22 mouse cellular contexts compared by ENCODE assay signal in the genomic region with DNA sequence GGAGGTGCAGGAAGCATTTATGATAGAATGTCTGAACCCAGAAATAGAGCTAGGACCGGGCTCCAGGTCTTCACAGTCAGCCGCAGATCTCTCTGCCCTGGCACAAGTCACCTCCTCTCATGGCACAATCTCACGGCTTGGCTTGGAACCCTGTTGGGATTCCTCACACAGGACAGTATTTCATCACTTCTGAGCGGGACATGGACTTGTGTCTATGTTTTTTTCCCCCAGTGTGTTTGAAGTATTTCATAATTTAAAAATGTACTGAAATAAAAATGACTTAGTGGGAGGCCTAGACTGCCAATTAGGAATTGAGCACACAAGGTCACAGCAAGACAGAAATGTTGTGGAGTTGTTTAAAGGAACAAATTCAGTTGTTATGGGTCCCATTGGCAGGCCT. TPM values are rescaled to one million over a fixed set of nuclear protein-coding genes. Genes with fewer than 3 reads are reported as not detected.
DNase-seq lines count a peak whose midpoint lies in the region; ATAC-seq and TF ChIP-seq lines count a peak whose summit lies in the region.
"Had no signal": no experiment of that assay in that cellular context is flagged by ENCODE, and none has a peak within 500 bp of the region (broad histone marks: within the 10 kb centered on the region; RNA-seq: fewer than 3 reads in every experiment).

No protein-coding gene starts in this region.

- H3K9me3 ChIP-seq in lung, postnatal 0 days (ENCODE audit: low read length) = no peaks in the 10 kb centered on the region
- H3K9me3 ChIP-seq in intestine, postnatal 0 days (ENCODE audit: control insufficient read depth) = no peaks in the 10 kb centered on the region
- H3K9me3 ChIP-seq: forebrain, embryonic 15.5 days; heart, embryonic 13.5 days; kidney, embryonic 15.5 days; limb, embryonic 13.5 days had no signal

- no peak overlapping the region for H3K4me2 ChIP-seq in lung, postnatal 0 days (replicated peaks; ENCODE audit: low read depth, low read length)
- H3K4me2 ChIP-seq in intestine, postnatal 0 days (replicated peaks; ENCODE audit: low read depth) = no peak overlapping the region
- H3K4me2 ChIP-seq: forebrain, embryonic 15.5 days; heart, embryonic 13.5 days; kidney, embryonic 15.5 days; limb, embryonic 13.5 days had no signal

- H3K9ac ChIP-seq in lung, postnatal 0 days (replicated peaks; ENCODE audit: low read depth) = no peak overlapping the region
- H3K9ac ChIP-seq in intestine, postnatal 0 days (ENCODE audit: low read depth, low read length) = no peak overlapping the region
- H3K9ac ChIP-seq: forebrain, embryonic 15.5 days; heart, embryonic 13.5 days; kidney, embryonic 15.5 days; limb, embryonic 13.5 days had no signal

- no peaks in the 10 kb centered on the region for H3K27me3 ChIP-seq in lung, postnatal 0 days (replicated peaks; ENCODE audit: insufficient read depth, low read length)
- no peaks in the 10 kb centered on the region for H3K27me3 ChIP-seq in intestine, postnatal 0 days (replicated peaks; ENCODE audit: control insufficient read depth, insufficient read depth, low read length)
- H3K27me3 ChIP-seq: forebrain, embryonic 15.5 days; heart, embryonic 13.5 days; kidney, embryonic 15.5 days; limb, embryonic 13.5 days; megakaryocyte, embryonic 14.5 days had no signal

- TF ChIP-seq EP300 in lung, postnatal 0 days (IDR thresholded peaks at IDR 0.05) = peak; percentile 76

- intact Hi-C loops in heart, postnatal 10 days (cut with DNase I) = no loop called here

- no peaks in the 10 kb centered on the region for H3K36me3 ChIP-seq in lung, postnatal 0 days (ENCODE audit: insufficient read depth, low read length)
- no peaks in the 10 kb centered on the region for H3K36me3 ChIP-seq in intestine, postnatal 0 days (ENCODE audit: control insufficient read depth, insufficient read depth)
- H3K36me3 ChIP-seq: embryonic facial prominence, embryonic 10.5 days; forebrain, embryonic 15.5 days; heart, embryonic 13.5 days; kidney, embryonic 15.5 days; limb, embryonic 13.5 days had no signal

- no peak overlapping the region for H3K27ac ChIP-seq in lung, postnatal 0 days (ENCODE audit: low read length)
- H3K27ac ChIP-seq in intestine, postnatal 0 days (ENCODE audit: low read depth, low read length) = no peak overlapping the region
- H3K27ac ChIP-seq: embryonic facial prominence, embryonic 10.5 days; forebrain, embryonic 15.5 days; heart, embryonic 13.5 days; kidney, embryonic 15.5 days; limb, embryonic 13.5 days had no signal

- H3K4me3 ChIP-seq in lung, adult 2 months (replicated peaks; ENCODE audit: extremely low read depth, low read depth, low read length) = no peak overlapping the region
- no peak overlapping the region for H3K4me3 ChIP-seq in lung, postnatal 0 days (ENCODE audit: low read depth, low read length)
- no peak overlapping the region for H3K4me3 ChIP-seq in intestine, postnatal 0 days (ENCODE audit: low read depth, low read length)
- H3K4me3 ChIP-seq: embryonic facial prominence, embryonic 10.5 days; forebrain, embryonic 15.5 days; heart, embryonic 13.5 days; kidney, embryonic 15.5 days; limb, embryonic 13.5 days; megakaryocyte, embryonic 14.5 days had no signal

- no peaks in the 10 kb centered on the region for H3K4me1 ChIP-seq in lung, adult 2 months (ENCODE audit: control insufficient read depth, insufficient read depth, low read length)
- no peaks in the 10 kb centered on the region for H3K4me1 ChIP-seq in lung, postnatal 0 days (ENCODE audit: insufficient read depth, low read depth, low read length)
- H3K4me1 ChIP-seq in intestine, postnatal 0 days (replicated peaks; ENCODE audit: control insufficient read depth, insufficient read depth, low read length) = no peaks in the 10 kb centered on the region
- H3K4me1 ChIP-seq: embryonic facial prominence, embryonic 10.5 days; forebrain, embryonic 15.5 days; heart, embryonic 13.5 days; kidney, embryonic 15.5 days; limb, embryonic 13.5 days; megakaryocyte, embryonic 14.5 days had no signal

- whole genome bisulfite sequencing in lung, adult 2 months = 70% methylated on average over 4 of the region's 4 CpGs
- WGBS in lung, postnatal 0 days = 62% methylated on average over 4 of the region's 4 CpGs
- WGBS in intestine, postnatal 0 days = 88% methylated on average over 4 of the region's 4 CpGs

- no peak for TF ChIP-seq CTCF in lung, adult 2 months (IDR thresholded peaks at IDR 0.05; ENCODE audit: insufficient read depth, low read length)
- no peak for TF ChIP-seq CTCF in lung, postnatal 0 days (IDR thresholded peaks at IDR 0.05)
- TF ChIP-seq CTCF in intestine, postnatal 0 days (IDR thresholded peaks at IDR 0.05; ENCODE audit: low read depth) = no peak

- DNase-seq in heart, adult 11 months = peak; percentile 92
- DNase-seq in heart, postnatal 10 days = no peak
- DNase-seq in lung, adult 18-20 months = peak; percentile 27 to 42
- DNase-seq in lung, adult 2 months = no peak
- peak; percentile 84 for DNase-seq in lung, postnatal 0 days (ENCODE audit: low spot score)
- DNase-seq in urinary bladder, postnatal 14 days (ENCODE audit: low spot score) = no peak
- DNase-seq: cerebellum, adult 18-20 months; cerebellum, postnatal 36 days; retina, postnatal 1 day; thymus, postnatal 4 days had no signal

- peak; percentile 83 for ATAC-seq in lung, postnatal 0 days
- ATAC-seq in intestine, postnatal 0 days = no peak
- ATAC-seq: forebrain, embryonic 15.5 days; midbrain, embryonic 16.5 days had no signal

- TF ChIP-seq POLR2A in lung, adult 2 months (IDR thresholded peaks at IDR 0.05; ENCODE audit: borderline replicate concordance, extremely low read depth, low read depth, low read length) = no peak

RNA-seq across cellular contexts. Expression of a gene that starts 15.3 kb away (rescaled TPM):
- not detected for total RNA-seq in heart, postnatal 10 days (2021)
- polyA plus RNA-seq in lung, adult 2 months (2012; rRNA removed) = not detected in 2 replicates
- not detected in 2 replicates for polyA plus RNA-seq in lung, postnatal 0 days (2015; fragmentation: Nextera tagmentation; extraction: Ambion mirVana)
- not detected in 2 replicates for polyA plus RNA-seq in intestine, postnatal 0 days (2015; fragmentation: Nextera tagmentation; extraction: Ambion mirVana)
- total RNA-seq: hematopoietic stem cell, adult 5-6 weeks had no signal
- polyA plus RNA-seq: C2C12; embryonic facial prominence, embryonic 10.5 days; heart, embryonic 13.5 days; kidney, embryonic 15.5 days; limb, embryonic 13.5 days; liver, embryonic 16.5 days; small intestine, adult 2 months had no signal

Comparison
In these comparisons a context has a peak if more than half of its experiments do, and no peak if none do; other contexts are left out.
1. DNase-seq: peak in heart, adult 11 months (single experiment), lung, adult 18-20 months (2 of 2) and lung, postnatal 0 days (single experiment); none in heart, postnatal 10 days (0 of 2), lung, adult 2 months (single experiment) and urinary bladder, postnatal 14 days (single experiment).